Mouse (Mus musculus) heart, embryonic 15.5 days (tissue): ENCODE data around the gene Cadps. TPM values are rescaled to one million over a fixed set of nuclear protein-coding genes. Genes with fewer than 3 reads are reported as not detected.
A peak's percentile ranks its signal among the peaks of the same experiment; 100 is the strongest.

Source experiments
- ATAC-seq: fragments of 200-750 bp; cut with Nextera tagmentation; replicated peaks from 2 replicates; pipeline ENCODE4 v1.8.0; 2017; ENCODE audit warnings: low read depth, moderate TSS enrichment; ENCODE audit not compliant: insufficient number of reproducible peaks, insufficient read depth, low FRiP score
- H3K27ac ChIP-seq: fragments of 300-500 bp; sonication (generic); 2 replicates; pipeline ENCODE4 v1.5.1; 2015; ENCODE audit warnings: mild to moderate bottlenecking, inconsistent platforms
- H3K27me3 ChIP-seq: fragments of 300-500 bp; sonication (generic); 2 replicates; pipeline ENCODE4 v1.6.1; 2015; ENCODE audit warnings: inconsistent platforms
- H3K36me3 ChIP-seq: fragments of 300-500 bp; sonication (generic); 2 replicates; pipeline ENCODE4 v1.6.1; 2015; ENCODE audit warnings: mild to moderate bottlenecking, inconsistent platforms
- H3K4me1 ChIP-seq: fragments of 300-500 bp; sonication (generic); replicated peaks from 2 replicates; pipeline ENCODE4 v1.6.1; 2015; ENCODE audit warnings: inconsistent platforms
- H3K4me2 ChIP-seq: fragments of 300-500 bp; sonication (generic); 2 replicates; pipeline ENCODE4 v1.6.1; 2015; ENCODE audit warnings: inconsistent platforms, mild to moderate bottlenecking, moderate library complexity
- H3K4me3 ChIP-seq: fragments of 300-500 bp; sonication (generic); 2 replicates; pipeline ENCODE4 v1.5.1; 2015; ENCODE audit warnings: mild to moderate bottlenecking, inconsistent platforms
- H3K9ac ChIP-seq: fragments of 300-500 bp; sonication (generic); 2 replicates; pipeline ENCODE4 v1.6.1; 2015; ENCODE audit warnings: mild to moderate bottlenecking, inconsistent platforms
- H3K9me3 ChIP-seq: fragments of 300-500 bp; sonication (generic); replicated peaks from 2 replicates; pipeline ENCODE4 v1.6.1; 2016; ENCODE audit warnings: inconsistent platforms
- WGBS: fragments of 180-500 bp; shearing (Covaris S2); methylation state at CpG from one replicate; pipeline ENCODE4 v1.1.7; 2015; ENCODE audit warnings: mixed read lengths; 5-methylcytosine and 5-hydroxymethylcytosine counted together
- polyA plus RNA-seq: library from polyadenylated mRNA; unstranded; fragments of >200 nt; fragmentation: Nextera tagmentation; extraction: Ambion mirVana; gene quantifications from 2 replicates; pipeline ENCODE4 v1.2.1, GENCODE M21; 2015

Gene Cadps
- polyA plus RNA-seq, 1 experiment from 2014 or later, result 0.37 TPM

GRCm38 (mm10) chr14:12345241-12345921, 477.5 kb downstream of the Cadps start:
- Histone ChIP-seq H3K4me2 (peak overlapping the region; percentile 62), H3K27me3 (peaks cover 100% of the 10 kb centered on the region), H3K9me3 (no peaks in the 10 kb centered on the region), H3K4me1 (peaks cover 38% of the 10 kb centered on the region), H3K36me3 (no peaks in the 10 kb centered on the region), H3K27ac (no peak overlapping the region), H3K9ac (no peak overlapping the region), H3K4me3 (peak overlapping the region; percentile 43)
- no peak for ATAC-seq
- under 1% methylated on average over 40 of the region's 40 CpGs for WGBS

DNA sequence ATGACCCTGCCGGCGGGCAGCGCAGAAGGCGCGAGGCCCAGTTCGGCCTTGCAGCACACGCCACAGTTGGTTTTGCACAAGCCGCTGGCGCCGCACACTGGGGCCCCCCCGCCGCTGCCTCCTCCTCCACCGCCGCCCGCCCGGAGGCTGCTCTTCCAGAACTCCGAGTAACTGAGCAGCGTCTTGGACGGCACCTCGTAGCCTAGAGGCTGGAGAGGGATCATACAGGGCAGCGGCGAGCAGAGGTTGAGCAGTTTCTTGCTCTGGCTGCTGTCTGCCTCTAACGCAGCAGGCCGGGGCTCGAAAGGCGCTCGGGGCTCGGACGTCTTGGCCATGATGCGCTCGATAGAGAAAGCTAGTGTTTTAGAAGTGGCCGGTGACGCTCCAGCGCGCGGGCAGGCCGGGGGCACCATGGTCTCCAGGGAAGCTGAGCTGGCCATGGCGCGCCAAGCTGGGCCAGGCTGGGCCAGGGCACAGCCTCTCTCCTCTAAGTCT, 478.1 kb downstream of the Cadps start:
- Histone ChIP-seq H3K9me3 (no peaks in the 10 kb centered on the region), H3K4me1 (peaks cover 42% of the 10 kb centered on the region), H3K27ac (no peak overlapping the region), H3K27me3 (peaks cover 100% of the 10 kb centered on the region), H3K9ac (no peak overlapping the region), H3K4me3 (peak overlapping the region; percentile 43), H3K36me3 (no peaks in the 10 kb centered on the region), H3K4me2 (peak overlapping the region; percentile 62)
- no peak for ATAC-seq
- WGBS, result 1% methylated on average over 39 of the region's 39 CpGs

DNA sequence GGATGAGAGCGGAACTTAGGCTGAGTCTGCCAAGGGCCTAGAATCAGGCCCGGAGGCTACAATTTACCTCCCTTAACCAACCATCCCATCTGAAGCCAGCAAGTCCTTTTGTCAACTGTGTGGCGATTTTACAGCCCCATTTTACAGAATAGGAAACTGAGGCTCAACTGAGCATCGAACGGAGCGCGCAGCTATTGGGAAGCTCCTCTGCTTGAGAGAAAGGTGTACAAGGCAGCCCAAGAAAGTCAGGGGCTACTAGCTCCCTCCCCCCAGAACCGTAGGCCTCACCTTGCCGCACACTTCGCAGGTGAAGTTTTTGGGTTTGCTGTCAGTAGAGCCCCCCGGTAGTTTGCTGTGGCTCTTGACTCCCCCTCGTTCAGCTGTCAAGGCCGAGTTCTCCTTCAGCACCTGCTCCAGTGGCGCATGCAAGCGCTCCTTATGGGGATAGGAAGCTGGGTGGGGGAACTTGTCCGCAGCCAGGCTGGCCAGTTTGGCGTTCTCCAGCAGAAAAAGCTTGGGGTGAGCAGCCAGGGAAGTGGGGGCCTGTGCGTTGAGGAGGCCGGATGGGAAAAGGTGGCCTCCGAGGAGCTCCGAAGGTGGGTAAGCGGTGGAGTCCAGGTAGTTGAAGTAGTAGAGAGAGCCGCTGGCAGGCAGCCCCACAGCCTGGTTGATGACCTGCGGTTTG, 478.7 kb downstream of the Cadps start:
- no peak overlapping the region for H3K27ac ChIP-seq
- peaks cover 99% of the 10 kb centered on the region for H3K27me3 ChIP-seq
- no peak for ATAC-seq
- H3K4me1 ChIP-seq, result peaks cover 42% of the 10 kb centered on the region
- WGBS, result 5% methylated on average over 24 of the region's 24 CpGs
- no peaks in the 10 kb centered on the region for H3K9me3 ChIP-seq
- peak overlapping the region; percentile 43 for H3K4me3 ChIP-seq
- no peaks in the 10 kb centered on the region for H3K36me3 ChIP-seq
- H3K9ac ChIP-seq, result no peak overlapping the region
- peak overlapping the region; percentile 62 for H3K4me2 ChIP-seq

- no peaks in the 10 kb centered on the region for H3K36me3 ChIP-seq
- 3% methylated on average over 20 of the region's 20 CpGs for WGBS
- H3K4me3 ChIP-seq, result no peak overlapping the region
- no peak overlapping the region for H3K4me2 ChIP-seq
- peaks cover 97% of the 10 kb centered on the region for H3K27me3 ChIP-seq
- H3K27ac ChIP-seq, result no peak overlapping the region
- ATAC-seq, result no peak
- no peaks in the 10 kb centered on the region for H3K9me3 ChIP-seq
- peaks cover 42% of the 10 kb centered on the region for H3K4me1 ChIP-seq
- H3K9ac ChIP-seq, result no peak overlapping the region
Measured at GRCm38 (mm10) chr14:12343451-12343941, 479.4 kb downstream of the Cadps start.

GRCm38 (mm10) chr14:12342458-12343131, 480.3 kb downstream of the Cadps start:
- Histone ChIP-seq H3K36me3 (no peaks in the 10 kb centered on the region), H3K27ac (no peak overlapping the region), H3K4me3 (no peak overlapping the region), H3K9ac (no peak overlapping the region), H3K4me2 (no peak overlapping the region), H3K9me3 (no peaks in the 10 kb centered on the region), H3K4me1 (peaks cover 42% of the 10 kb centered on the region), H3K27me3 (peaks cover 97% of the 10 kb centered on the region)
- ATAC-seq, result no peak
- 5% methylated on average over 23 of the region's 23 CpGs for WGBS

GRCm38 (mm10) chr14:12341789-12342457, 481.0 kb downstream of the Cadps start:
- no peak overlapping the region for H3K9ac ChIP-seq
- no peaks in the 10 kb centered on the region for H3K36me3 ChIP-seq
- H3K9me3 ChIP-seq, result no peaks in the 10 kb centered on the region
- peaks cover 96% of the 10 kb centered on the region for H3K27me3 ChIP-seq
- ATAC-seq, result no peak
- H3K4me1 ChIP-seq, result peaks cover 42% of the 10 kb centered on the region
- WGBS, result 5% methylated on average over 24 of the region's 24 CpGs
- H3K27ac ChIP-seq, result no peak overlapping the region
- H3K4me2 ChIP-seq, result no peak overlapping the region
- peak overlapping the region; percentile 14 for H3K4me3 ChIP-seq

DNA sequence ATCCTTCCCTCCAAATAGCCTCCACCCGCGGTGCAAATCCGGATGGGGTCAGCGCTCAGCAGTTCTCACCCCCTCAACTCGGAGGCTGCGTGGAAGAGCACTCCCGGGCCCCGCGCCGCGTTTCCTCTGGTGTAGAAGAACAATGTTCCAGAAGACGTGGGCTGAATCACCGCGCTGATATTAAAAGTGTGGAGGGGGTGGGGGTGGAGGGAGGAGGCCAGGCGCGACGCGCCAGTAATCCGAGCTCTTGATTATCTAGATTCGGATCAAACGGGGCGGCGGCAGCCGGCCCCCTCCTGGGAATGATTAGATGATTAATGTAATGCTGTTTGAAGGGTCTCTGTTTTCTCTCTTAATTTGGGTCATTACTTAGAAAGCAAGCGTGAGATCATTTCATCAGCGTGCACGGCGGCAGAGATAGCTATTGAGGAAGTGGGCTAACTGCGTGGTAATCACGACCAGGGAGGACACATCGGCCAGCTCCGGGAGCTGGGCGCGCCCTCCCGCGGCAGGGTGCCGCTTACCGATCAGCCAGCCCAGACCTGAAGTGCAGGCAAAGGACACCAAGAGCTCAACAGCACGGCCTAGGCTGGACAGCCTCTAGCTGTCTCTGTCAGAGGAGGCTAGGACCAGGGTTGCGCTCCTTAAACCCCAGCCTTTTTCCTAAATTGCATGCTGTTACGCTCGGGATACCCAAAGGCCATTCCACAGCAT, 481.6 kb downstream of the Cadps start:
- no peaks in the 10 kb centered on the region for H3K9me3 ChIP-seq
- H3K9ac ChIP-seq, result no peak overlapping the region
- under 1% methylated on average over 42 of the region's 42 CpGs for WGBS
- ATAC-seq, result no peak
- H3K27ac ChIP-seq, result no peak overlapping the region
- H3K36me3 ChIP-seq, result no peaks in the 10 kb centered on the region
- peaks cover 35% of the 10 kb centered on the region for H3K4me1 ChIP-seq
- H3K4me3 ChIP-seq, result peak overlapping the region; percentile 14
- H3K4me2 ChIP-seq, result peak overlapping the region; percentile 26; the same call in 1 of the 2 replicates
- H3K27me3 ChIP-seq, result peaks cover 96% of the 10 kb centered on the region

DNA sequence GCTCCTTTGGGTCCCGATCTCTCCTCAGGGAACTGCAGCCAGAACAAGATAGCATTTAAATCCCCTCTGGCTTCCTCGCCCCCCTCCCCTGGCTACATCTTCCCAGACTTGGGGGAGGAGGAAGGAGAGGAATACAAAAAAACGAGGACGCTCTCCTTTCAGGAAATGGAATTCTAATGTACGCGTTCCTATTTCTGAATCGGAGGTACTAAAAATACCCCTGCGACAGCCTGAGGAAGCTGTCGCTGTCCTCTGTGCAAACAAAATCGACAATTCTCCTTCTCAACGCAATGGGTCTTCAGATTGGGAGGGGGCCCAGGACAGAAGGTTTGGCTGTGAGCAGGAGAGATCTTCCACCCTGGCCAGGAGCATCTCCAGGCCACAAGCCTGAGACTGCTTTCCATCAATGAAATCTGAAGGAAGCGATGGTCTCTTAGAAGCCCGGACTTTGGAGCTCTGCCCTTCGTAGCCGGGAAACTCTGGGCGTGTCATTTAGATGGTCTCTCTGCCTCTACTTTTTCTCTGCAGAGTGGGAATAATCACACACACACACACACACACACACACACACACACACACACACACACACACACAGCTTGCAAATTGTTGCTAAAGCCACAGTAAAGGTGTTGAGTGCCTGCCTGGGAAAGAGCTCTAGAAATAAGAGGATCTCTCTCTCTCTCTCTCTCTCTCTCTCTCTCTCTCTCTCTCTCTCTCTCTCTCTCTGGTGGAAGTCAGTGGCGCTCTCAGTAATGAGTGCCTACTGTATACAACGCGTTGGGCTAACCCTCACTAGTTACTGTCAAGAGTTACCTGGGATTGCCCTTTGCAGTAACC, 482.4 kb downstream of the Cadps start:
- H3K9me3 ChIP-seq, result no peaks in the 10 kb centered on the region
- peak overlapping the region; percentile 24 for H3K4me3 ChIP-seq
- under 1% methylated on average over 19 of the region's 19 CpGs for WGBS
- H3K36me3 ChIP-seq, result no peaks in the 10 kb centered on the region
- peaks cover 27% of the 10 kb centered on the region for H3K4me1 ChIP-seq
- ATAC-seq, result no peak
- no peak overlapping the region for H3K9ac ChIP-seq
- H3K27me3 ChIP-seq, result peaks cover 95% of the 10 kb centered on the region
- no peak overlapping the region for H3K27ac ChIP-seq
- peak overlapping the region; percentile 43 for H3K4me2 ChIP-seq

- Histone ChIP-seq H3K9ac (no peak overlapping the region), H3K4me2 (no peak overlapping the region), H3K4me3 (no peak overlapping the region), H3K9me3 (no peaks in the 10 kb centered on the region), H3K27me3 (peaks cover 95% of the 10 kb centered on the region), H3K4me1 (peaks cover 16% of the 10 kb centered on the region), H3K36me3 (no peaks in the 10 kb centered on the region), H3K27ac (no peak overlapping the region)
- no peak for ATAC-seq
- WGBS, result 4% methylated on average over 10 of the region's 10 CpGs
Measured at GRCm38 (mm10) chr14:12338811-12339565, 483.9 kb downstream of the Cadps start.
